Mouse (Mus musculus) cerebellum, adult 2 months (tissue): ENCODE results near the gene Ank2. TPM values are rescaled to one million over a fixed set of nuclear protein-coding genes. Genes with fewer than 3 reads are reported as not detected.

Source experiments
- DNase-seq, 2 experiments: peaks; one replicate each; pipeline ENCODE4 v3.0.0; 2021
- H3K27ac ChIP-seq: fragments of 200-500 bp; 2 replicates; pipeline ENCODE4 v1.5.1; 2012; ENCODE audit warnings: low read length, control low read depth, inconsistent platforms; ENCODE audit not compliant: insufficient read depth
- H3K27me3 ChIP-seq: fragments of 200-500 bp; 2 replicates; pipeline ENCODE4 v1.6.1; 2012; ENCODE audit warnings: inconsistent platforms, mild to moderate bottlenecking, low read length, moderate library complexity; ENCODE audit not compliant: control insufficient read depth, insufficient read depth
- H3K4me1 ChIP-seq: fragments of 200-500 bp; 2 replicates; pipeline ENCODE4 v1.6.1; 2011; ENCODE audit warnings: low read length; ENCODE audit not compliant: control insufficient read depth, insufficient read depth
- H3K4me3 ChIP-seq: fragments of 200-500 bp; replicated peaks from 2 replicates; pipeline ENCODE3; 2011; ENCODE audit warnings: mild to moderate bottlenecking, low read depth, low read length, control low read depth; ENCODE audit not compliant: insufficient read depth
- CTCF ChIP-seq: fragments of 200-500 bp; IDR thresholded peaks from 2 replicates; pipeline ENCODE4 v1.5.1; 2011; ENCODE audit warnings: low read depth, mild to moderate bottlenecking, control low read depth, low read length, moderate library complexity, borderline replicate concordance; ENCODE audit not compliant: insufficient read depth
- POLR2A ChIP-seq: fragments of 200-500 bp; IDR thresholded peaks from 2 replicates; pipeline ENCODE4 v1.6.1; 2011; ENCODE audit warnings: low read length, control low read depth, borderline replicate concordance; ENCODE audit not compliant: insufficient read depth
- whole genome bisulfite sequencing: fragments of 180-500 bp; shearing (Covaris S2); methylation state at CpG from one replicate; pipeline ENCODE4 v1.1.7; 2018; 5-methylcytosine and 5-hydroxymethylcytosine counted together
- polyA plus RNA-seq: library from polyadenylated mRNA; depleted of rRNA; stranded (reverse); fragments of >200 nt; gene quantifications from 2 replicates; pipeline ENCODE4 v1.2.3, GENCODE M21; 2012

The Ank2 gene
- polyA plus RNA-seq, 1 experiment, result 457 TPM

DNA sequence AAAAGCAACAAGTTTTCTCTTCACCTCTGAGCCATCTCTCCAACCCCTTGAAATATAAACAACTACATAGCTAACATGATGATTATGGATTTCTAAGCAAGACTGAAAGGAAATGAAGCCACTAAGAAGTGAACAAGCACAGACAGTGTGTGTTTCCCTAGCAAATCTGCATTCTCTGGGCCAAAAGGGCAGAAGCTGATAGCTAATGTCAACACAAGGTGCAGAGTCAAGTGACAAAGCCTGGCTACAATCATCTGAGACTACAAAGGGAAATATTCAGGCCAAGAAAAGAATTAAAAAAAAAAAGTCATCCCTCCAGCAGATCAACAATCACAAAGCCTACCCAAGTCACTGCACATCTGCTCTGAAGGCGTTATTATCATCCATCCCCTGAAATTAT, 330.0 kb downstream of the Ank2 start:
- H3K4me1 ChIP-seq, result peaks cover 4% of the 10 kb centered on the region
- no peak for DNase-seq
- 91% methylated on average over 1 of the region's 1 CpGs for WGBS
- no peak overlapping the region for H3K4me3 ChIP-seq
- no peak for TF ChIP-seq CTCF
- TF ChIP-seq POLR2A, result no peak
- H3K27me3 ChIP-seq, result no peaks in the 10 kb centered on the region
- no peak overlapping the region; the same call in 1 of the 2 replicates for H3K27ac ChIP-seq

GRCm38 (mm10) chr3:127163749-127164148, 335.4 kb downstream of the Ank2 start:
- TF ChIP-seq POLR2A (no peak), CTCF (no peak)
- Histone ChIP-seq H3K4me3 (peak overlapping the region; percentile 15), H3K27ac (peak overlapping the region; percentile 62), H3K27me3 (no peaks in the 10 kb centered on the region), H3K4me1 (peaks cover 12% of the 10 kb centered on the region)
- 10% methylated on average over 3 of the region's 3 CpGs for WGBS
- peak; percentile 56 to 72 for DNase-seq

DNA sequence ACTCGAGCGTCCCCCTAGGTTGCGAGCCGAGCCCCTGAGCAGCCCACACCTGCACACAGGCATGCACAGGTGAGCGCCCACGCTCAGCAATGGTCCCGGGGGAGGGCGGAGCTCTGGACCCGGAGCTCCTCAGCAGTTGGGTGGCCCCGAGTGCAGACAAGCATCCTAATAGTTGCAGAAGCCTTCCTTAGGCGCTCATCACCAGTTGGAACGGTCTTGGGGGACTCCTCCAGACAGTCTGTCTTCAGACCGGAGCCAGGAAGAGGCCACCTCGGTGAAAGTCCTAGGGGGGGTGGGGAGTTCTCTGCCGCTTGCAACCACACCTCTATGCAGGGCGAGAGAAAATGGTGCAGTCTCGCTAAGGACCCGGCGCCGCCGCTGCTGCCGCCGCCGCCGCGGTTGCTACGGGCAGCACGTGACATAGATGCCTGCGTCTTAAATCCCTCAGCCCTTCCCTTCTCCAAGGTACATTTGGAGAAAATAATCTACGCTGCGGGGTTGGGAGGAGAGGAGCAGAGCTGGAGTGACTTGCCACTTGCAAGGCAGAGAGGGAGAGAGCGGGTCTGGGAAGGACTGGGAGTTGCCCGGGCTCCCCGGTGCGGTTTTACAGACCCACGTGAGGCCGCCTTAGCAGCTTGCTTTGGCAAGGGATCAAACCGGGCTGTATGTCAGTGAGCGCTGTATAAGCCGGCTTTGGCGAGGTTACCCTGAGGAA, 337.0 kb downstream of the Ank2 start:
- Histone ChIP-seq H3K27me3 (no peaks in the 10 kb centered on the region), H3K27ac (peak overlapping the region; percentile 70), H3K4me3 (peak overlapping the region; percentile 100), H3K4me1 (peaks cover 19% of the 10 kb centered on the region; the same call in 1 of the 2 replicates)
- DNase-seq, result peak; percentile 89 to 92
- under 1% methylated on average over 41 of the region's 41 CpGs for WGBS
- TF ChIP-seq CTCF (no peak), POLR2A (peak; percentile 38; the same call in 1 of the 2 replicates)

GRCm38 (mm10) chr3:127161085-127161837, 337.9 kb downstream of the Ank2 start:
- Histone ChIP-seq H3K4me3 (peak overlapping the region; percentile 100), H3K27ac (peak overlapping the region; percentile 70), H3K27me3 (no peaks in the 10 kb centered on the region), H3K4me1 (peaks cover 19% of the 10 kb centered on the region; the same call in 1 of the 2 replicates)
- peak; percentile 50 to 53 for DNase-seq
- WGBS, result under 1% methylated on average over 22 of the region's 23 CpGs
- peak; percentile 16; the same call in 1 of the 2 replicates for TF ChIP-seq POLR2A
- no peak for TF ChIP-seq CTCF

DNA sequence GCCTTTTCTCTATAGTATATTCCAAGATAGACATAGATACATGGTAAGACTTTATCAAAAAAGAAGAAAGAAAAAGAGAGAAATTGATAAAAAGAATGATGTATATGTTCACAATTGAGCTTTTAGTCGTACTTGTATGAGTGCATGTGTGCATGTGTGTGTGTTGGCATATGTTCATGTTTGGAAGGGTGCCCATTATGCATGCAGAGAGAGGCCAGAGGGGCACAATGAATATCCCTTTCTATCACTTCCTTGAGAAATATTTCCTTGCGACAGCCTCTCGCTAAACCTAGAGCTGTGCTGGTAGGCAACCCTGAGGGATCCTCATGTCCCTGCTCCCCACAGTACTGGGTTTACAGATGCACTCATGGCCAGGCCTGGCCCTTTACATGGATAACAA, 341.4 kb downstream of the Ank2 start:
- Histone ChIP-seq H3K4me1 (peaks cover 9% of the 10 kb centered on the region; the same call in 1 of the 2 replicates), H3K27ac (peak overlapping the region; percentile 75), H3K4me3 (peak overlapping the region; percentile 60), H3K27me3 (no peaks in the 10 kb centered on the region)
- TF ChIP-seq POLR2A, result no peak
- no peak for TF ChIP-seq CTCF
- DNase-seq, result peak in 1 of 2 experiments; percentile 42
- WGBS, result 12% methylated on average over 3 of the region's 3 CpGs

DNA sequence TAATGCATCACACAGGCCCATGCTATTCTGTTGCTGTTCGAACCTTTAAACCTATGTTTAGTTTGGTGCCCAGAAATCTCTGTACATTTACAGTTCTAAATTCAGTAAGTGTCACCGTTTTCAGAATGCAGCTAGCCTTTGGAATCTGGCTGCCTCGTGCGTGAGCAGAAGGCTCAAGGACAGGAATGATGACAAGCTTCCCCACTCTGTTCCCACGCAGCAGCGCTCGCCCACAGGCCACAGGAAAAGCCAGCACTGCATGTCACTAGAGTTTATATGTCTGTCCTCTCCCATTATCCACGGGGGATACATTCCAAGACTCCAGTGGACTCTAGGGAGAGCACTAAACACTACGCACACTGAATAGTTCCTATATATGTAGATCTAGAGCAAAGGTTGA, 343.1 kb downstream of the Ank2 start:
- peak; percentile 53 to 67 for DNase-seq
- no peak for TF ChIP-seq CTCF
- no peak for TF ChIP-seq POLR2A
- 13% methylated on average over 9 of the region's 9 CpGs for WGBS
- H3K4me1 ChIP-seq, result peaks cover 9% of the 10 kb centered on the region; the same call in 1 of the 2 replicates
- peak overlapping the region; percentile 12; the same call in 1 of the 2 replicates for H3K27ac ChIP-seq
- H3K27me3 ChIP-seq, result no peaks in the 10 kb centered on the region
- H3K4me3 ChIP-seq, result peak overlapping the region; percentile 9

DNA sequence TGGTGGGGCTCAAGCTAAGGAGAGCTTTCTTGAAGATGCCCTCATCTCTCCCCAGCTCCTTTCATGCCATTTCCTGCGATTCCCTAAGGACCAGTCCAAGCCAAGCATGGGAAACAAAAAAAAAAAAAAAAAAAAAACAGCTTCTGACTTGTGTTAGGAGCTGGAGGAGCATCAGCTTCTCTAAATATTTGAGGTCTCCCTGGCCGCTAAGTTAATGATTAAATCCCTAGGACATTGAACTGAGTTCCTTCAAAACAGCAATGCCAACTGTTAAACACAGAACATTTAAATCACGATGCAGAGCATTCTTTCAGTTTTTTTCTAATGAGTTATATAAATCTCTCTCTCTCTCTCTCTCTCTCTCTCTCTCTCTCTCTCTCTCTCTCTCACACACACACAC, 345.3 kb downstream of the Ank2 start:
- no peak for DNase-seq
- Histone ChIP-seq H3K4me1 (peaks cover 9% of the 10 kb centered on the region; the same call in 1 of the 2 replicates), H3K4me3 (no peak overlapping the region), H3K27me3 (no peaks in the 10 kb centered on the region), H3K27ac (no peak overlapping the region)
- WGBS, result 31% methylated on average over 3 of the region's 3 CpGs
- no peak for TF ChIP-seq POLR2A
- no peak for TF ChIP-seq CTCF
